Mouse (Mus musculus): ENCODE data around the gene Ppfia2. TPM values are rescaled to one million over a fixed set of nuclear protein-coding genes. Genes with fewer than 3 reads are reported as not detected.

The Ppfia2 gene
- polyA plus RNA-seq, 1 experiment, result 0.26 TPM

DNA sequence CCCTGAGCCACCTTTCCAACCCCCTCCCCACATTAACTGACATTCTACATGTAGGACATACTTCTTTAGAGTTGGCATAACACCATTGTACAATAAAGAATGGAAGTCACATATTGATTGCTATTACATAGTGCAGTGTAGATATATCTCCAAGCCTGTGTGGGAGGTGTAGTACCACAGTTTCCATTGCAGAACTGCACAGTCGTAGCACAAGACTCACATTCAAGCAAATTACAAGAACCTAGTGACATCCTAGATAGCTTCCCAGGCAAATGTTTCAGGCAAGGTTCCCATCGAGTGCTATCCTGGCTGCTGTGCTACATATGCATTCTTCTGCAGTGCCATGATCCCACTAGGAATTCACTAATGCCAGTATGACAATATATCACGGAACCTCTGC is 200.0 kb downstream of the Ppfia2 start:
- DNase-seq (ENCODE audit: low read depth), result no peak

DNA sequence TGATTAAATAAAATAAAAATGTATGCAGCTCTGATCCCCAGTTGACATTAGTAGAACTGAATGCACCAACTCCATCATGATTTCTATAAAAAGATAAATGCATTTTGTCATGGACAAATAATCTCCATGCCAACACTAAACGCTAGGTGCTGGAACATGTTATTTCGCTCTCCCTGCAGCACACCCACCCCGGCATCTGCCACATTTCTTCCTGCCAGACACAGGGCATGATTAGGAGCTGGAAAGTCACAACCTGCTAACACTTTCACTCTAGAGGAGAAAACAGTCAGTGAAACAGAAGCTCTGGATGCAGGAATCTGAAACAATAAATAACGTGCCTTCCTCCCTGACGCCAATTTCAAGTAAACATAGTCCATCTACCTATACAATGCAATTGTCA is 211.3 kb downstream of the Ppfia2 start:
- no peak for DNase-seq (ENCODE audit: low read depth)

DNA sequence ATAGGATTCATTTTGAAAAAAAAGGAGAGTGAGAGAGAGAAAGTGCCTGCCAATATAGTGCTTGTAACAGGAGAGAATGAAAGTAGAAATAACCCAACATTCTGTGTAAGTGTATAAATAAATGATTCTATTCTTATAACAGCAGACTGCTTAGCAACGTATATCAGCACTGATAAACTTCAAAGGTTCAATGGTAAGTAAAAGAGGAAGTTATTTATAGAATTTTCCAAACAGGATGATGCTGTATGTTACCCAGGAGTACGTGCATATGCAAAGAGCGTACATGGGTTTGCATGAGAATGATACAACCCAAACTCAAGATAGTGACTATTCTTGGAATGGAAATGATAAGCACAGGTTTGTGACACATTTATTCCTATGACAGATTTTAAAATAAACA is 215.4 kb downstream of the Ppfia2 start:
- no peak for DNase-seq (ENCODE audit: low read depth)

DNA sequence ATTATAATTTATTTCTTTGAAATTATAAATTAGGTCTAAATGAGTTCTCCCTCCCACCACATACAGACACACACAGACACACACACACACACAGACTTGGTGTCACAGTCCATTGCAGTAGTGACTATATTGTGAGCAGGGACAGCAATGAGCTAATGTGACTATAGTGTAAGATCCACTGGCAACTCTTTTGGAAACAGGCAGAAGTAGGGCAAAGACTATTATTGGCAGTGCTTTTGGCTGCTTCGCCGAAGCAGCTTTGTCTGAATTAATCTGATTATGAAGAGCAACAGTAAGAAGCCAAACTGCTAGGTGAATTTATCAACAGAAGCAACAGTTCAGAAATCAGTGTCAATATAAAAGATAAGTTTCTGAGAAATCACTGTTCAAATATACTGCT is 249.8 kb downstream of the Ppfia2 start:
- DNase-seq (ENCODE audit: low read depth), result no peak

DNA sequence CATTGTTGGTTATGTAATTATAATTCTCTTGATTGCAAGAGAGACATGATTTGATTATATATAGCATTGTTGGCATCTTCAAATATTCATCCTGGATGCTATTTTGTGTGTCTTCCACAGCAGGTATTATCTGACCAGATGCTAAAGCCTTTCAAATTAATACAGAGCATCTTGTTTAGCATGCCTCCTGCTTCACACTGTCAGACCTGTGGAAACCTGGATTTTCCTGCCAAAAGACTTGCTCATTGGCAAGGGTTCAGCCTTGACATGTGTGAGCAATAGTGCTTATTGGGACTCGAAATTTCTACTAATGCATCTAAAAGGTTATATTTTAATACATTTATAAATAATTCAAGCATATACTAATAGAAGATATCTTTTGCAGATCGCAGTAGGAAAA is 262.1 kb downstream of the Ppfia2 start:
- DNase-seq (ENCODE audit: low read depth), result no peak

DNA sequence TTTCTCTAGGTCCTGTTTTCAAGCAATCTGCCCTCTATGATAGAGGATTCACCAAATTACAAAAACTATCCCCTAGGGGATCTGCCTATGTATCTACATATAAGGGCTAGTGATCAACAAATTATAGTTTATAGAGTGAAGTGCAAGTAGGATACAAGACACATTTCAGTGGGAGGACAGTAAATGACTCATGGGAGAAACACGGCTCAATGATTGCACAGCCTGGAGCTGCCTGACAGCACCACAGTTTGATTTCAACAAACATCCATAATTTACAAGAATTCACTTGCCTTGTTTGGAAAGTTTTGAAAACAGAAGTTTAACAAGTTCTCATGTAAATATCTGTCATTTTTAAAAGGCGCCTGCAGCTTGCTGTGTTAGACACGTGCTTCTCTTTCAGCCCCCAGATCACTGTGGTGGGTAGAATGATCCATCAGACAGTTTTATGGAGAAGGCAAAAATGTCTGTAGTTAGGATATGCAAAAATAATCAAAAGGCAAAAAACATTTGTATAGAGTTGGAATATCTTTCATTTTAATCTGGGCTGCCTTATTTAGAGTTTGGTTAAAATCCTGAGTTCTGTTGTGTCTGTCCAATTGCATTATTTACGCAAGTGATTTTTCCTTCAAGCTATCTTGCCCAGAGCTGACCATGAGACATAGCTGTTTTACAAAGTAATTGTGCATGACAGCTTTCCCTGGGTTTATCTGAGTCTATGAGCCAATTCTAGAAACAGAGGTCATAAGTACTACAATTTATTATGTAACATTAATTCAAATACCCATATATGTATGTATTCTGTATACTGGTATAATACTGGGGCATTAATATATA is 266.3 kb downstream of the Ppfia2 start:
- no peak for DNase-seq (ENCODE audit: low read depth)

DNA sequence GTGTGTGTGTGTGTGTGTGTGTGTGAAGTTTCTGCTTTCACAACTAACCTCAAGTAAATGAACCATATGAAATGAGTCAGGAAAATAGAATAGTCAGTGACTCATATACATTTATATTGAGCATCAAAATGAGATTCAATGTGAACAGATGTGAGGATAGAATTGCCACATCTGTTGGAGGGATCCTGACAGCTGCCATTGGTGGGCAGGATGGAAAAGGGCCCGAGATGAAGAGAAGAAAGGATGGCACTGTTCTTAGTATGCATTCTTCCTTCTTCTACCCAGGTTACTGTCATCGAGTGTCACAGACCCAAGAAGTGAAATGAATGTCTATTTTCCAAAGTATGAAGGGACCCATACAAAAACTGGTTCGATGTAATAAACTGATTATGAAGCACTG is 268.1 kb downstream of the Ppfia2 start:
- DNase-seq (ENCODE audit: low read depth), result no peak

DNA sequence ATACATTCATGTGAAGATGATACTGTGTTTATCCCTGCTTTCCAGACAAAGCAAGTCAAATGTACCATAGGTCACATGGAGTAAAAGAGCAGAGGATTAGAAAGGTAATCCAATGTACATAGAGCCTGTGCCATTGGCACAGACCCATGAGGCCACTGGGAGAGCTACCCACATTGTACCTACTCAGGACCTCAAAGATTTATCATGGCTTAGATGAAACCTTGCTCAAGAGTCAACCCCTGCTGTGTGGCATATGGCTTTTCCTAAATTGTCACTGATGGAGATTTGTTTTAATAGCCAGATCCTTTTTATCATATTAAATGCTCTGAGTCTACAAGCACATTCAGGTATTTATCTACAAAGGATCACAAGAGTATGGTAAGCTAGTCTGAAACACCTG is 274.8 kb downstream of the Ppfia2 start:
- no peak for DNase-seq (ENCODE audit: low read depth)

DNA sequence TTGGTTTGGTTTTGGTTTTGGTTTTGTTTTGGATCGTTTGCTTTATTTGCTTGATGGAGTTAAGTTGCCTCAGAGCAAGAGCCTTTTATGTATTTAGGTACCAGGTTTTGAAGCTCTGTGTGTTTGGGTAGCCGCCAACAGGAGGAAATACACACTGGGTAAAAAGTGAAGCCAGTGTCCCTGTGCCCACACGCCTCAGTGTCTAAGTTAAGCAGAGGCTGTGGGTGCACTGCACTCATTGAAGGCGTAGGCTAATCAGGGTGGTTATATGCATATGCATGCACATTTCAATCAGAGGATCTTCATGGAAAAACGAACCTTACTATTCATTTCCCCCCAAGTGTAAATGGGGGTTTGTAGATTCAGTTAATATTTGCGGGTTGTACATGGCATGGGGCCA is 290.9 kb downstream of the Ppfia2 start:
- DNase-seq (ENCODE audit: low read depth), result no peak

DNA sequence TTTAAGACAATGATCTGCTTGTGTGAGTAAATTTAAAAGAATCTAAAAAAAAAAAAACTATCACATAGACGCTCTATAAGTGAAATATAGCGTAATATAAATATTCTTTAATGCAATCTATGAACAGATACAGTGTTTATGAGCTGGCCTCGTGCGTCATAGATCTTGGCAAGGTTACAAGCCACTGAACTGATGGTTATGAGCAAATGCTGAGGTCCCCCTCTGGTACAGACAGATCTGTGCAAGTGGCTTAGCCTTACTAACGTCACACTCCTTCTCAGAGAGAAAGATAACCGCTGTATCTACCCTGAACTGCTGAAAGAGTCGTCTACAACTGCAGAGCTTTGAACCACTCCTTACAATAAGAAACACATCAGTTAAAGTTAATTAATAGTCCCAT is 293.6 kb downstream of the Ppfia2 start:
- DNase-seq (ENCODE audit: low read depth), result no peak

DNA sequence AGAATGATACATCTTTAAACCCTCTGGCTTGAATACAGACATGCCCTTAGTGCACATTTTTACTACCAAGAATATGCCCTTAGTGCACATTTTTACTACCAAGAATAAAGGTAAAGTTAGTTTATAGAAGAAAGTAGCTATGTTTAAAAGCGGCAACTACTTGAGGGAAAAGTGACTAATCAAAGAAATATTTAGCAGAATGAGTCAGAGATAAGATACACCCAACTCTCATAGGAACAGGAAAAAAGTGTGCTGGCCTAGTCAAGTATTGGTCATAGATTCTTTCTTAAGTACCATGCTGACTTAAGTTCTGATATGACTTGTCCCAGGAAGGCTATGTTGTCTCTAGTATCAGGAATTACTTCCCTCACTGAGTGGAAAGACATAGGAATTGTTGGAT is 305.4 kb downstream of the Ppfia2 start:
- DNase-seq (ENCODE audit: low read depth), result no peak

DNA sequence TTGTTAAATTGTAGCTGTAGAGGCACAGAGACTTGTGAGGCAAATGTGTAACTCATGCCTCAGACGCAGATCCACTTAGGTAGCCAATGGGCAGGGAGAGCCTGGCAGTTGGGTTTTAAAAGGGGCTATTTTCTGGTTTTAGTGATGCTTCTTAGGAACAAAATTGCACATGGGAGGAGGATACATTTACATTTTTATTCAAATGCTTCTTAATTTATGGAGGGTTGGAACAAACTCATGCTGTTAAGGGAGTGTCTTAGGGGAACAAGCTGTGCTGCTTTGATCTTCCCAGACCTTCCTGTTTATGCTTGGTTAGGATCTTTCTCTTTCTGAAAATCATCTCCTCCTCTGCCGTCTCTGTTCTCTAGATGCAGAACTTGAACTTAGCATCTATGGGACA is 345.3 kb downstream of the Ppfia2 start:
- no peak for DNase-seq (ENCODE audit: low read depth)

DNA sequence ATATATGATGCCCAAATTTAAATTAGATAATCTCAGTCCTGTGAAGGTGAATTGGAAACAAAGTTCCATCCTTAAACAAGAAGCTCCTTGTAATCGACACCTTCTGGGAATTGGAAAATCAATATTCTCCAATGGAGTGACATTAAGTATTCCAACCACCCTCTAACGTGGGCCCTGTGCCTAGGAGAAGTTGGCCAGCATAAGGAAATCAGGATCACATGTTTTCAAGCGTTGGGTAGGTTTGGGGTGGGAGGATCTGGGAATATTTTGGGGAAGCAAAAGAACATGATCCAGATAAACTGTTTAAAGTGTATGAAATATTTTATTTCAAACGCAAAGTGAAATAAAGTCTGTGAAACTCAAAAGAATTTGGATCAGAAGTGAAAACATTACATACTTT is 348.2 kb downstream of the Ppfia2 start:
- DNase-seq (ENCODE audit: low read depth), result no peak

DNA sequence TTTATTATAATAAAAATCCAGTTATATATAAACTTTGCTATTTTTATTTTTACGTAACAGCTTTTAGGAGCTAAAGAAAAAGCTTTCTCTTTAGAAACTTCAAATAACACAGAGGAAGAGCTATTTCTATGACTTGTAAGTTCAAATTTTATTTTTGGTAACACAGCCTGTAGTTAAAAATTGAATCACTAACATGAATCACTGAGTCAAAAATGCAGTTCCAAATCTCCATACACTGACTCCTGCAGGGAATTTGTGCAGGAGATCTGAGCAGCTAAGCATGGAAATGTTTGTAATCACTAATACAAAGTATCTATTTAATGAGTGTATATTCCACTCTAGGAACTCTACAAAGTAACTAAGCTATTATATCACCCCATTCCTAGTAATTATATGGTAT is 354.1 kb downstream of the Ppfia2 start:
- DNase-seq (ENCODE audit: low read depth), result no peak

DNA sequence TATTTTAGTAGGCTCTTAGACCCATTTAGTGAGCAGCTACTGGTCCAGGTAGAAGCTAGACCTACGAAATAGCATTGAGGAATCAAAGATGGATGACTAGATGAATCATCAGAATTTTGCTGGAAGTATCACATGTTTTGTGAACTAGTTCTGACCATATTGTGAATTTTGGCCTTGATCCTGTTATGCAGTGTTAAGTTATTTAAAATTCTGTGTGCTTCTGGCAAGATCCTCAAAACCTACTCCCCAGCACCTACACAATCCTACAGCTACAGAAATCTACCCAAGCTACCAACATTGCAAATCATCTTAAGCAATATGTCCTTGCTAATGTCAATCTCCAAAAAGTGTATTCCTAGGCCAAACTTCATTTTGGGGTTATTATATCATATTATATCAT is 368.3 kb downstream of the Ppfia2 start:
- DNase-seq (ENCODE audit: low read depth), result no peak

DNA sequence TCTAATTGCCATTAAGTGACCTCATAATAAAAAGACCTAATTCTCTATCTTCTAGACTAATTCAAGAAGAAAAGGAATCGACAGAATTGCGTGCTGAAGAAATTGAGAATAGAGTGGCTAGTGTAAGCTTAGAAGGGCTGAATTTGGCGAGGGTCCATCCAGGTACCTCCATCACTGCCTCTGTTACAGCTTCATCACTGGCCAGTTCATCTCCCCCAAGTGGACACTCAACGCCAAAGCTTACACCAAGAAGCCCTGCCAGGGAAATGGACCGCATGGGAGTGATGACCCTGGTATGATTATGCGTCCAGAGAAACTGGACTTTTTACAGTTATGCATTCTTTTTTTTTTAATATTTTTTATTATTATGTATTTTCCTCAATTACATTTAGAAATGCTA is 388.0 kb downstream of the Ppfia2 start:
- no peak for DNase-seq (ENCODE audit: low read depth)

DNA sequence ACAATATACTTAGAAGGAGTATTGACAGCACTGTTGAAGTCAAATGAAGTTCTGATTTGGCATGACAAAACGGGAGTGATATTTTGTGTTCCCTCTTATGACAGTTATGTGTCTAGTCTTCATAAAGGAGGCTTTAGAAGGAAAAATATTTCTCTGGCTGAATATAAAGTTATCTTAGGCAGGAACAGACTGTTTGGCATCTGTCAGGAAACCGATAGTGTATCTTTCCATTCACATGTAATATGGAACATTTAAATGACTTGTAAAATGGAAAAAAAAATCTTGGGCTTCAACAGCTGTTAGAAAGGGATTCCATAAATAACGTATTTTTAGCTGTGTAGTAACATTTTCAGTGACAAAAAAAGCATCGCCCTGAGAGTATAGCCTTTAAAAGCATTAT is 400.1 kb downstream of the Ppfia2 start:
- no peak for DNase-seq (ENCODE audit: low read depth)

DNA sequence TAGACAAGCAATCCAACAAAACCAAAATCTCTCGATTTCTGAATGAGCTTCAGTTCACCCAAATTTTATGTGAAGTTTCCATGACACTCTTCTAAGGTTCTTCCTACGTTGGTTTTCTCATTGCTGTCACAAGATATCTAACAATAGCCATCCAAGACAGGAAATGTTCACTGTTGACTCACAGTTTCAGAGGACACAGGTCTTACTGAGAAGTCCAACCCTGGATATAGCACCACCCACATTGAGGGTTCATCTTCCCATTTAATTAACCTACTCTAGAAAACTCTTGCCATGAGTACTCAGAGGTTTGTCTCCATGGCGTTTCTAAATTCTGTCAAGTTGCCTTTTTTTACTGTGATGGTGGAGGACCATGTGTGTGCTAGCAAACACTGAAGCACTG is 401.7 kb downstream of the Ppfia2 start:
- DNase-seq (ENCODE audit: low read depth), result no peak

DNA sequence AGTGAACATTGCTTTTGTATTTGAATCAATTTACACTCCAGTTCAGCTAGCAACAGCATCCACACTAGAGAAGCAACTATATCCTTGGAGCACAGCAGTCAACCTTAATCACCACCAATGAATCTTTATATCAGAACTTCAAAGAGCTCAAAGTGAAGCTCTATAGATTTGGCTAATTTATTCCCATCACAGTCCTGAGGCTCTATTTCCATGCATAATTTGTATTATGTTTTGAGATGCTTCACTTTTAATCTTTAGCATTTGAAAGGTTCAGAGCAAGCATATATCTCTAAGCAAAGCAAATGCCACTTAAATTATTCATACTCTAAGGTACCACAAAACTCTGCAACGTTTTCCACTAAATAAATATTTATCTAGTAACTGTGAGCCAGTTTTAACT is 402.6 kb downstream of the Ppfia2 start:
- no peak for DNase-seq (ENCODE audit: low read depth)

DNA sequence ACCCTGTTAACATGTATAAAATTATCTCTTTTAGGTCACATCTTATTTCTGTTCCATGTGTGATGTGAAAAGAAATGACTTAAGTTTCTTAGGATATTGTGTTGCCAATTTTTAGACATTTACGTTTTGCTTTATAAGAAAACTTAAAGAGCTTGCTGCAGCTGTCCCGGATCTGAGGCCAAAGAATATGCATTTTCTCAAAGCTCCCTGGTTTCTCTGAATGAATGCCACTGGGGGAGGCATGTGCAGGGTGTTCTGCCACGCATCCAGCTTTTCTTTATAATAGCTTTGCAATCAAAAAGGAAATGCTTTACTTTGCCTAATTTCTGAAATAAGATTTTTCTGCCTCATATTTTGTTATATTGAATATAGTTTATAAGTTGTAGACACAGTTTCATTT is 411.2 kb downstream of the Ppfia2 start:
- DNase-seq (ENCODE audit: low read depth), result no peak

DNA sequence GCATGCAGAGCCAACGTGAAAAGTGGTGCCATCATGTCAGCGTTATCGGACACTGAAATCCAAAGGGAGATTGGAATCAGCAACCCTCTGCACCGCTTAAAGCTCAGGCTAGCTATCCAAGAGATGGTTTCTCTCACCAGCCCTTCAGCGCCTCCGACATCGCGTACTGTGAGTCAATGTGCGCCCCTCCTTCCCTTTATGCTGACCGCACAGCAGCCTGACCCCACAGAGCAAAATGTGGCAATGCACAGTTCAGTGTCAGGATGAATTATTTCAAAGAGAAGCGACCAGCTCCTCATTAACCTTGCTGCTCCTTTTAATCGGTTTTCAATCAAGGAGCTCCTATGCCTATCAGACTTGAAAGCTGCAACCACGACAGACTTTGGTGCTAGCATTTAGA is 426.2 kb downstream of the Ppfia2 start:
- DNase-seq (ENCODE audit: low read depth), result no peak

DNA sequence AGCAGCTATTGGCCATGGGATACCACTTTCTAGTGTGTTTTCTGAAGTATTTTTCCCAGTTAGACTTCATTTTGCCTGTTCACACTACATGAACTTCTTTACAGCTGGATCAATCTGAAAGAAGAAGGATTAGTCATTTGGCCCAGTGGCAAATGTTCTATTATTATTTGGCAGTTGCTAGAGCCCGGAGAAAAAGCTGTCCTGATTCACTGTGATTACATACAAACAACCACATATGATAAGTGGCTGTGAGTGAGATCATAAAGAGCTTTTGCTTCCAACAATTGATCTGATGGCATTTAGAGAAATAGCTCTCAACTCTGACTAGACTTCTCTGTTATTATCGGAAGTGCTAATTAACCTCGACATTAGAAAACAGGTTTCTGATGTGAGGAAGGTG is 440.0 kb downstream of the Ppfia2 start:
- no peak for DNase-seq (ENCODE audit: low read depth)

DNA sequence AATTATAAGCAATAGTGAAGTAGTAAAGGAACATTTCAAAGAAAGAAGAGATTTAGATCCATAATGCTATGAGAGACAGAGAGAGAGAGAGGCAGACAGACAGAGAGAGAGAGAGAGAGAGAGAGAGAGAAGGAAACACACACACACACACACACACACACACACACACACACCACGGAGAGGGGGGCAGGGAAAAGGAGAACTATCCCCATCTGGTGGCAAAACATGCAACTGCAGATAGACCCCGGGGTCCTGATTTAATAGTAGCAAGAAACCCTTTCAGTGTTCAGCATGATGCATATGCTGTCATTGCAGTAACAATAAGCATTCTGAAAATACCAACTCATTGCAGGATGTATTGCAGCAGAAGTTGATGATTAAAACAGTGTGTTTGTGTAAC is 442.9 kb downstream of the Ppfia2 start:
- no peak for DNase-seq (ENCODE audit: low read depth)

DNA sequence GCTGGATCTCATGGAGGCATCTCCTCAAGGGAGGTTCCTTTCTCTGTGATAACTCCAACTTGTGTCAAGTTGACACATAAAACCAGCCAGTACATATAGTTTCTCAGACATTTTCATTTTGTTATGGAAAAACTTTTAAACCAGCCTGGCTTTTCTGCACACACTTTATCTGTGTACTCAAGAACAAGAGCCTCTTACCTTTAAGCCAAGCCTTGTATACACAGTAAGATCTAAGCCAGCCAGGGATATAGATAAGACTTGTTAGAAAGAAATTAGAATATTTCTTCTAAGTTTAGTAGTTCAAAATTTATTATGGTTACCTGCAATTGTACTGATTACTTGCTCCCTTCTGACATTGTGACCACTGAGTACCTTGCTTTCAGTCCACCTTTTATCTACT is 444.1 kb downstream of the Ppfia2 start:
- no peak for DNase-seq (ENCODE audit: low read depth)
